Mouse (Mus musculus) heart, postnatal 36 days (tissue): ENCODE measurements at regions not wholly inside any gene's neighbourhood (a gene's known extent, or its start where the extent isn't known, plus 50 kb on each side); places are given as distances from the start of the nearest gene placed in this dataset.

Experiments
- DNase-seq, 2 experiments: peaks; one replicate each; pipeline ENCODE4 v3.0.0; 2021 to 2022
- intact Hi-C: fragments of 180-260 bp; cut with DNase I; formaldehyde crosslinking; loops from one replicate; pipeline ENCODE4 v1.15.1; 2025

- no peak for DNase-seq
- intact Hi-C loops: no loop called here
Observed at GRCm38 (mm10) chr16:76851396-76851795, 162.1 kb upstream of the Usp25 start.

GRCm38 (mm10) chr16:76837450-76837849 lies 176.1 kb upstream of the Usp25 start:
- no peak for DNase-seq
- intact Hi-C loops: no loop called here

GRCm38 (mm10) chr16:76830371-76830770 lies 183.1 kb upstream of the Usp25 start:
- intact Hi-C loops: no loop called here
- DNase-seq: no peak

- no peak for DNase-seq
- intact Hi-C loops: no loop called here
Observed at GRCm38 (mm10) chr16:76827674-76828441, 185.6 kb upstream of the Usp25 start.

GRCm38 (mm10) chr16:76821261-76821660 lies 192.2 kb upstream of the Usp25 start:
- intact Hi-C loops: no loop called here
- no peak for DNase-seq

GRCm38 (mm10) chr16:76816056-76816885 lies 197.2 kb upstream of the Usp25 start:
- peak; percentile 4 to 7 for DNase-seq
- intact Hi-C loops: no loop called here

GRCm38 (mm10) chr16:76803725-76804124 lies 209.8 kb upstream of the Usp25 start:
- intact Hi-C loops: loop anchor here (10.0 kb wide), 1 partner anchor 599 kb away; no protein-coding TSS in a partner anchor

GRCm38 (mm10) chr16:76786405-76787155 lies 226.9 kb upstream of the Usp25 start:
- DNase-seq: peak; percentile 75 to 76
- intact Hi-C loops: no loop called here

More at GRCm38 (mm10) chr16:76803725-76804124, 209.8 kb upstream of the Usp25 start:
- peak; percentile 44 to 54 for DNase-seq

GRCm38 (mm10) chr16:76782656-76783055 lies 230.8 kb upstream of the Usp25 start:
- intact Hi-C loops: no loop called here
- DNase-seq: peak; percentile 18 to 39

- intact Hi-C loops: no loop called here
- no peak for DNase-seq
Observed at GRCm38 (mm10) chr16:76775790-76776189, 237.7 kb upstream of the Usp25 start.

- intact Hi-C loops: no loop called here
- no peak for DNase-seq
Observed at GRCm38 (mm10) chr16:76774032-76774431, 239.5 kb upstream of the Usp25 start.

GRCm38 (mm10) chr16:76773466-76773865 lies 240.0 kb upstream of the Usp25 start:
- no peak for DNase-seq

GRCm38 (mm10) chr16:76768607-76769006 lies 244.9 kb upstream of the Usp25 start:
- intact Hi-C loops: loop anchor here (1.0 to 10.0 kb wide), 2 partner anchors 394 to 565 kb away; partner anchors contain the start of gene Nrip1
- peak; percentile 27 to 42 for DNase-seq

More at GRCm38 (mm10) chr16:76773466-76773865, 240.0 kb upstream of the Usp25 start:
- intact Hi-C loops: no loop called here

- DNase-seq: no peak
- intact Hi-C loops: loop anchor here (10.0 kb wide), 1 partner anchor 392 kb away; the partner anchor contains the start of gene Nrip1
Observed at GRCm38 (mm10) chr16:76766636-76767035, 246.9 kb upstream of the Usp25 start.

- no peak for DNase-seq
- intact Hi-C loops: loop anchor here (10.0 kb wide), 1 partner anchor 391 kb away; the partner anchor contains the start of gene Nrip1
Observed at GRCm38 (mm10) chr16:76765536-76765935, 248.0 kb upstream of the Usp25 start.

GRCm38 (mm10) chr16:76764994-76765393 lies 248.5 kb upstream of the Usp25 start:
- intact Hi-C loops: loop anchor here (10.0 kb wide), 1 partner anchor 390 kb away; the partner anchor contains the start of gene Nrip1
- no peak for DNase-seq

GRCm38 (mm10) chr16:76762619-76763283 lies 250.8 kb upstream of the Usp25 start:
- intact Hi-C loops: loop anchor here (10.0 kb wide), 1 partner anchor 388 kb away; the partner anchor contains the start of gene Nrip1
- peak; percentile 41 to 46 for DNase-seq

- DNase-seq: no peak
- intact Hi-C loops: loop anchor here (10.0 kb wide), 1 partner anchor 387 kb away; the partner anchor contains the start of gene Nrip1
Observed at GRCm38 (mm10) chr16:76761848-76762247, 251.7 kb upstream of the Usp25 start.

- intact Hi-C loops: loop anchor here (10.0 kb wide), 1 partner anchor 386 kb away; the partner anchor contains the start of gene Nrip1
- DNase-seq: no peak
Observed at GRCm38 (mm10) chr16:76761004-76761403, 252.5 kb upstream of the Usp25 start.

- intact Hi-C loops: no loop called here
Observed at GRCm38 (mm10) chr16:76754871-76755270, 258.6 kb upstream of the Usp25 start.

More at GRCm38 (mm10) chr16:76754871-76755270, 258.6 kb upstream of the Usp25 start:
- DNase-seq: no peak
